Mouse (Mus musculus): ENCODE results near the gene Elf1. TPM values are rescaled to one million over a fixed set of nuclear protein-coding genes. Genes with fewer than 3 reads are reported as not detected.
"Not testable (repeated sequence)": the region's sequence is repeated elsewhere in the genome, so short reads cannot be mapped to it uniquely, and the experiment has no call there.

Elf1 gene
- polyA plus RNA-seq, 1 experiment from 2014 or later = 3.7 TPM

DNA sequence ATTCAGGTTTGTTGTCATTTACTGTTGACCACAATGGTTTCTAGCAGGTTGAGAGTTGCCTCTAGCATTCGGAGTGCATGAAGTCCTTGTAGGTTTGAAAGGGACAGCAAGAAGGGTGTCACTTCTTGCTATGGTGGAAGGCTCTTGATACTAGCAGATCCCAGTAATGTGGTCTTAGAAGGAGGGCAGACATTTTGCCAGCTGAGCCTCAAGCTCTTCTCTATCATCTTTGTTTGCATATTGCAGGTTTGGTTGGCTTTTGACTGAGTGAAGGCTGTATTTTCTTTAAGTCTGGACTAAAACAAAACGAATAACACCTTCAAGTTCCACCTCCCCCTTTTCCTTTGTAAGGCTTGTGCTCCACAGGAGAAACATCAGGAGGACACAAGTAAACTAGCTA, 35.8 kb downstream of the Elf1 start:
- ATAC-seq = no peak
- Histone ChIP-seq H3K27me3 (no peaks in the 10 kb centered on the region), H3K27ac (no peak overlapping the region), H3K4me1 (0 out of 2 replicates have a peak, but pooled peaks cover 3% of the 10 kb centered on the region), H3K4me2 (no peak overlapping the region), H3K9ac (no peak overlapping the region), H3K36me3 (ENCODE audit: poor library complexity, severe bottlenecking) (no peaks in the 10 kb centered on the region), H3K4me3 (no peak overlapping the region), H3K9me3 (replicated peaks) (no peaks in the 10 kb centered on the region)
- 83% methylated on average over 2 of the region's 2 CpGs for WGBS

DNA sequence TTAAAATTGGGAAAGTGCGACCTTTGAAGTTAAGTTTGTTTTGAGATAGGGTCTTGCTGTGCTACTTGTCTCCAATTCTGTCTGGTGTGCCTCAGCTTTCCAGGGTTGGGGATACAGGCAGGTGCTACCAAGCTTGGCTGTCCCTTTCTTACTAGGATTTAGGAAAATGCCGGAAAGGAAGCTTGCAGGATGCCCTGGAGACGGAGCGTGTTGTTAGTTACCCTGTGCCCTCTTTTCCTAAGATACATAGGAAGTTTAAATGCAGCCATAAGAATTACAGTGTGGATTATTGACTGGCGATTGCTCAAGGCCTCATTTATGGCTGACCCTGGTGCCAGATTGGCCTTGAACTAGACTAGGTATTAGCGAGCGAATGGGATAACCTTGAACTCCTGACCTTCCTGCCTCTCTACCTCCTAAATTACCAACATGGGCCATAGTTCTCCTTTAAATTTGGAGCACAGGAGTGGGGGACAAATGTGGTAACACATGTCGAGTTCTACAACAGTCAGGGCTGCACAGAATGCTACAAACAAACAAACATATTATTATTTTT, 36.3 kb downstream of the Elf1 start:
- Histone ChIP-seq H3K4me1 (0 out of 2 replicates have a peak, but pooled peaks cover 3% of the 10 kb centered on the region), H3K9ac (no peak overlapping the region), H3K4me2 (no peak overlapping the region), H3K36me3 (ENCODE audit: poor library complexity, severe bottlenecking) (no peaks in the 10 kb centered on the region), H3K27ac (no peak overlapping the region), H3K9me3 (replicated peaks) (no peaks in the 10 kb centered on the region), H3K4me3 (no peak overlapping the region), H3K27me3 (no peaks in the 10 kb centered on the region)
- no peak for ATAC-seq
- WGBS = 93% methylated on average over 8 of the region's 8 CpGs

DNA sequence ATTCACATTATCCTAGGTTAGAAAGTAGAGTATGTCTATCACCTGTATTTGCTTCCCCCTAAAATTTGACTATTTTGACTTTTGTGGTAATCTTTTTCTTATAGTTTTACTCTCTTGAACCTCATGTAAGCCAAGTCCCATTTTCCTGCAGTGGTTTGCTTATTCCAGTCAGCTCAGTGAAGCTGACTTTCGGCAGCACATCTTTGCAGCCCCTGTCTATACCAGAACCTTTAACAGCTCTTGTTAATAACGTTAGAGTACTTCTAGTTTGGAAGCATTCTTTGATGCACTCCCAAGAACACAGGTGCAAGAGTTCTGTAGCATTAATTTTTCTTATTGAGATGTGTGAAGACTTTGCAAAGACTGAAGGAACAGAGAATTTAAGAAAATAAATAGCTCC, 37.1 kb downstream of the Elf1 start:
- no peak overlapping the region for H3K9ac ChIP-seq
- ATAC-seq = no peak
- H3K4me3 ChIP-seq = no peak overlapping the region
- no peak overlapping the region for H3K4me2 ChIP-seq
- no peaks in the 10 kb centered on the region for H3K27me3 ChIP-seq
- no peaks in the 10 kb centered on the region for H3K9me3 ChIP-seq (replicated peaks)
- no peaks in the 10 kb centered on the region for H3K36me3 ChIP-seq (ENCODE audit: poor library complexity, severe bottlenecking)
- 0 out of 2 replicates have a peak, but pooled peaks cover 3% of the 10 kb centered on the region for H3K4me1 ChIP-seq
- no peak overlapping the region for H3K27ac ChIP-seq
- 89% methylated on average over 2 of the region's 2 CpGs for WGBS

DNA sequence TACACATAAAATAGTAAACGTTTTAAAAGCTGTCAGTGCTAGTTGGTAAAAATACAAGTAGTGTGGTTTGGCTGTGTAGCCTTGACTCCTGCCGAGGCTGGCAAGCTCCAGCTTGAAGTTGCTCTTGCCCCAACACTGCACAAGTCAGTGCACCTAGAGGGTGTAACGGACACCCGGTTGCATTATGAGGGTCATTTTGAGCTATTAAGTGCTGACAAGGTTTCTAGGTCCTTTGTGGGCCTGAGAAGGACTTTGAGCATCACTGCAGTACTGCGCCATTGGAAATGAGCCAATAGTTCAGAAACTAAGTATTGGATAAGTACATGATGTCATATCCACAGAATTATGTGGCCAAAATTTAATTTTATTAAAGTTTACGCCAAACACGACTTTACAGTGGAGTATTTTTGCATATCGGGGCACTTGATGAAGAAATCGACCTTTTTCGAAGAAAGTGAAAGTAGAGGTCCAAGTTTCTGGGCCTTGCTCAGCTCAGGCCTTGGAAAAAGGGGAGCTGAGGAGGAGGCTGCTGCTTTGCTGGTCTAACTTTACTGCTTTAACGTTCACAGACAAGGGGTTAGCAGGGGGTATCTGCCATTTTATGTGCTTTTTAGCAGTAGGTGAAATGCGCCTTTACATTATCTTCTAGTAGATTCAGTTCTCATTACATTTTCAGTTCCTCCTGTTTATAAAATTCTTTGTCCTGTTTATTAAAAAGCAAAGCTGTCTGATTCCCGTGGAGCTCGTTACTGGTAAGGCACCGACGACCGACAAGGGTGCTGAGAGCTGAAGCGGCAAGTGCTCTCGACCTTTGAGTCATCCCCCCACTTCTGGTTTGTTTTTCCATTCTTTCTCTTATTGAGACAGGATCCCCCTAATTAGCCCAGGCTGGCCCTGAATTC, 38.0 kb downstream of the Elf1 start:
- no peaks in the 10 kb centered on the region for H3K36me3 ChIP-seq (ENCODE audit: poor library complexity, severe bottlenecking)
- no peaks in the 10 kb centered on the region for H3K9me3 ChIP-seq (replicated peaks)
- no peak overlapping the region for H3K9ac ChIP-seq
- no peaks in the 10 kb centered on the region for H3K27me3 ChIP-seq
- H3K27ac ChIP-seq = no peak overlapping the region
- H3K4me1 ChIP-seq = 0 out of 2 replicates have a peak, but pooled peaks cover 3% of the 10 kb centered on the region
- no peak for ATAC-seq
- H3K4me3 ChIP-seq = no peak overlapping the region
- WGBS = 55% methylated on average over 19 of the region's 19 CpGs
- no peak overlapping the region for H3K4me2 ChIP-seq

DNA sequence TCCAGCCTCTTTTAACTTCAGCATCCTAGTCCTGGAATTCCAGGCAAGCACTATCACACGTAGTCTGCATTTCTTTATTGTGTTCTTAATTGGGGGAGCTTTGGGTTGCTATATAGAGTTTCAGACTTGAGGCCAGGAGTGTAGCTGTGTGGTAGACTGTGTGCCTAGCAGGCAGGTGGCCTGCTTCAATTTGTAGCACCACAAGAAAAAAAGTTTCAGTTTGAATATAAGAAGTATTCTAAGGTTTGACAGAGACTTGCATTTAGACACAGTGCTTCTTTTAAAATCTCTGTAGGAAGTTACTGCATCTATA, 38.6 kb downstream of the Elf1 start:
- H3K9ac ChIP-seq = no peak overlapping the region
- H3K4me1 ChIP-seq = 0 out of 2 replicates have a peak, but pooled peaks cover 3% of the 10 kb centered on the region
- no peak overlapping the region for H3K4me3 ChIP-seq
- no peaks in the 10 kb centered on the region for H3K27me3 ChIP-seq
- no peak overlapping the region for H3K4me2 ChIP-seq
- no peak overlapping the region for H3K27ac ChIP-seq
- H3K36me3 ChIP-seq (ENCODE audit: poor library complexity, severe bottlenecking) = no peaks in the 10 kb centered on the region
- no peaks in the 10 kb centered on the region for H3K9me3 ChIP-seq (replicated peaks)
- no peak for ATAC-seq
- WGBS = 9% methylated on average over 1 of the region's 1 CpGs

DNA sequence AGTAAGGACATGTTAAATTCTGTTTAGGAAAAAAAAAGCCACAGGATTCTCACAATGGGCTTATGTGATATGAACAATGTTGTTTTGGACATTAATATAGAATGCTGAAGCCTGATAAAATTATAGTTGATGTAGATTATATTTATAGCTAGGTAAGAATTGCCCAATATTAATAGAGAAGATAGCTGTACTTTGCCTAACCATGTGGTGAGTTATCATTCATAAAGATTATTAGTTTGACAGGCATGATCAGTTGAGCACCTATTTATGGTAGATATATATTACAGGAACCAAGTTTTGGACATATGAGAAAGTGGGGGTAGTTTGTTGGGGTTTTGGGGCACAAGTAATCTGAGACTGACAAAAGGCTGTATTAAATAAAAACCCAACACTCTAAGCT, 39.6 kb downstream of the Elf1 start:
- Histone ChIP-seq H3K27ac (no peak overlapping the region), H3K9me3 (replicated peaks) (no peaks in the 10 kb centered on the region), H3K4me1 (0 out of 2 replicates have a peak, but pooled peaks cover 3% of the 10 kb centered on the region), H3K36me3 (ENCODE audit: poor library complexity, severe bottlenecking) (no peaks in the 10 kb centered on the region), H3K9ac (no peak overlapping the region), H3K4me2 (no peak overlapping the region), H3K4me3 (no peak overlapping the region), H3K27me3 (no peaks in the 10 kb centered on the region)
- no peak for ATAC-seq

DNA sequence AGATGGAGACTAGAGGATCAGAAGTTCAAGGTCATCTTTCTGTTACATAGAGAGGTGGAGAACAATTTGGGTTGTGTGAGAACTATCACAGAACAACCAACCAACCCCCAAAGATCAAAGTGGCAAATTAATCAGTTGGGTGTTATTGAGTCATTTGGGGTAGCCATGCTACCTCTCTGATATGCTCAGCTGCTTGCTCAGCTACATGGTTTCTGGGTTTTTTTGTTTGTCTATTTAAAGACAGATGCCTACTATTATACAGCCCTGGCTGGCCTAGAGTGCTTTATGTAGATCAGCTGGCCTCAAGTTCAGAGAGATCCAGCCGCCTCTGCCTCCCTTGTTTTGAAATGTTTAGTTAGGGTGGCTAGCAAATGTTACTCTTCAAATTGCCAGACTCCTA, 40.1 kb downstream of the Elf1 start:
- Histone ChIP-seq H3K4me2 (no peak overlapping the region), H3K4me3 (no peak overlapping the region), H3K4me1 (0 out of 2 replicates have a peak, but pooled peaks cover 3% of the 10 kb centered on the region), H3K27ac (no peak overlapping the region), H3K9me3 (replicated peaks) (no peaks in the 10 kb centered on the region), H3K36me3 (ENCODE audit: poor library complexity, severe bottlenecking) (no peaks in the 10 kb centered on the region), H3K9ac (no peak overlapping the region), H3K27me3 (no peaks in the 10 kb centered on the region)
- 75% methylated on average over 1 of the region's 1 CpGs for WGBS
- ATAC-seq = no peak

DNA sequence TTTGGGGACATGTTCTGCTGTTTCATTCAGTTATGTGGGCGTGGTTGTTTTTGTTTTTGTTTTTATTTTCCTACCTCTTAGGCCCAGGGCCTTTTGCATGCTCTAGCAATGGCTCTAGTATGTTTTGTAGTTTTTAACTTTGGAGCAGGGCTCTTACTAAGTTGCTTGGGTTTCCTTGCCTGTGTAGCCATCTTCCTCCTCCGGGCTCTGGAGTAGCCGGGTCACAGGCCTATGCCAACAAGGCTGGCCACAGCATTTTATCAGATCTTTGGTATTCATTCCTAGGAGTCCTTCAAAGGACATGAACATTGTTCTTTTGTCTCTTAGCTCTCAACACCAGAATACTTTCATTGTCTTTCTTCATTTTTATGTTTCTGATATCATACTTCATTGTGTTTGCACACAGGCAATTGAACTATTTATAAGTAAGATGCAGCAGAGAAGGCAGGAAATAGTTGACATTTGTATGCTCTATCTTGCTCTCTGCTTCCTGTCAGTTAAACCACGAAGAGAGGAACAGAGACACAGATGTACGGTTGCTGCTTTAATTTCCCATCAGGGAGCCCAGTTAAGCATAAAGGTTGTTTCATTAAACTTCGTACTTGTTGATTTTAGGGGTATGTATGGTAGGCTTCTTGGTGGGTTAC, 40.6 kb downstream of the Elf1 start:
- H3K4me1 ChIP-seq = 0 out of 2 replicates have a peak, but pooled peaks cover 3% of the 10 kb centered on the region
- H3K36me3 ChIP-seq (ENCODE audit: poor library complexity, severe bottlenecking) = no peaks in the 10 kb centered on the region
- WGBS = 88% methylated on average over 6 of the region's 6 CpGs
- no peak for ATAC-seq
- no peak overlapping the region for H3K27ac ChIP-seq
- H3K4me2 ChIP-seq = no peak overlapping the region
- H3K4me3 ChIP-seq = no peak overlapping the region
- no peak overlapping the region for H3K9ac ChIP-seq
- no peaks in the 10 kb centered on the region for H3K27me3 ChIP-seq
- no peaks in the 10 kb centered on the region for H3K9me3 ChIP-seq (replicated peaks)

DNA sequence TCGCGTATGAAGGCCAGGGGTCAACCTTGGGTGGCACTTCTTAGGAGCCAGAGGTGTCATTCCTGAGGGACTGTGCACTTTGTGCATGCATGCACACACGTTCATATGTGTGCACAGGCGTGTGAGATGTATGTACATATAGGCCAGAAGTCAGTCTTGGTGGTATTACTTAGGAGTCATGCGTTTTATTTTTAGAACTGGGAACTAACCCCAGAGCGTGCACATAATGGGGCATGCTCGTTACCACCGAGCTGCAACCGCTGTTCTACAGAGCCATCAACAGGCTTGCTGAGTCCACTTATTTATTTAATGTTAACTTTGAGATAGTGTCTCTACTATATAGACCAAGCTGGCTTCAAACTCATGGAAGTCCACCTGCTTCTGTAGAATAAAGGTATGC, 41.4 kb downstream of the Elf1 start:
- WGBS = 84% methylated on average over 9 of the region's 9 CpGs

DNA sequence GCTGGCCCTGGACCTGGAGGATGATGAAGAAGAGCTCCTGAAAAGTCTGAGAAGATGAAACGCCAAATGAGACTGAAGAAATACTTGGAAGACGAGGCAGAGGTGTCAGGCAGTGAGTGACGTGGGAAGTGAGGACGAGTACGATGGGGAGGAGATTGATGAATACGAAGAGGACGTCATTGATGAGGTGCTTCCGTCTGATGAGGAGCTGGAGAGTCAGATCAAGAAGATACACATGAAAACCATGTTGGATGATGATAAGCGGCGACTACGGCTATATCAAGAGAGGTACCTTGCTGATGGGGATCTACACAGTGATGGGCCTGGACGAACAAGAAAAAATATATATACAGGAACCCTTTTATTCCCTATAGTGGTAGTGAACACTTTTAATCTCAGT, 45.1 kb downstream of the Elf1 start:
- ATAC-seq; H3K27ac ChIP-seq; H3K4me1 ChIP-seq; H3K36me3 ChIP-seq (ENCODE audit: poor library complexity, severe bottlenecking); H3K9me3 ChIP-seq (replicated peaks); H3K27me3 ChIP-seq; H3K4me3 ChIP-seq; H3K9ac ChIP-seq; H3K4me2 ChIP-seq: not testable (repeated sequence)
- WGBS = 87% methylated on average over 12 of the region's 12 CpGs

More for the DNA sequence above, 41.4 kb downstream of the Elf1 start:
- no peaks in the 10 kb centered on the region for H3K9me3 ChIP-seq (replicated peaks)
- H3K27ac ChIP-seq = no peak overlapping the region
- H3K27me3 ChIP-seq = no peaks in the 10 kb centered on the region
- no peaks in the 10 kb centered on the region for H3K36me3 ChIP-seq (ENCODE audit: poor library complexity, severe bottlenecking)
- no peak overlapping the region for H3K4me3 ChIP-seq
- no peak overlapping the region for H3K9ac ChIP-seq
- no peak overlapping the region for H3K4me2 ChIP-seq
- H3K4me1 ChIP-seq = 0 out of 2 replicates have a peak, but pooled peaks cover 3% of the 10 kb centered on the region
- no peak for ATAC-seq

DNA sequence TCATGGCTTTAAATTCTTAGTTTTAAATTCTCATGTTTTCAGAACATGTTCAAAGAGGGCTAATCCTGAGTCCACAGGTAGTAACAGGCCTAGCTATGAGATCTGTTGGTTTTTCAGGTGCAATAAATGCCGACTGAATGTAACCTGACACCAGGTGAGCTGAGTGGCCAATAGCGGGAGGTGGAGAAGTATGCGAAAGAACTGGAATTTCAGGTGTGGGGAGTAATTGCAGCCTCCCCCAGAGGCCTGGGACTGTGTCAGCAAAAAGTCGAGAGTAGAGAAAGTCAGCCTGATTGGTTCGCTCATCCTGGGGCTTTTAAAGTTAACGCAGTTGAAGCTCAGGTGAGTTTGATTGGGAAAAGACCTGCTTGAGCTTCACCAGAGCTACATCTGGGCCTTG, 46.7 kb downstream of the Elf1 start:
- no peaks in the 10 kb centered on the region for H3K4me1 ChIP-seq
- no peaks in the 10 kb centered on the region for H3K27me3 ChIP-seq
- no peak overlapping the region for H3K4me3 ChIP-seq
- no peak overlapping the region for H3K4me2 ChIP-seq
- H3K27ac ChIP-seq = no peak overlapping the region
- H3K9ac ChIP-seq = no peak overlapping the region
- no peaks in the 10 kb centered on the region for H3K36me3 ChIP-seq (ENCODE audit: poor library complexity, severe bottlenecking)
- 71% methylated on average over 6 of the region's 6 CpGs for WGBS
- H3K9me3 ChIP-seq (replicated peaks) = no peaks in the 10 kb centered on the region
- no peak for ATAC-seq

Measured in forebrain, embryonic 13.5 days (tissue).